Mouse (Mus musculus) embryonic facial prominence, embryonic 15.5 days (tissue): ENCODE data around the gene Fndc8. TPM values are rescaled to one million over a fixed set of nuclear protein-coding genes. Genes with fewer than 3 reads are reported as not detected.
"Not testable (repeated sequence)": the region's sequence is repeated elsewhere in the genome, so short reads cannot be mapped to it uniquely, and the experiment has no call there.

Source experiments
- ATAC-seq: fragments of 200-750 bp; cut with Nextera tagmentation; 2 replicates; pipeline ENCODE4 v1.8.0; 2017; ENCODE audit warnings: low read depth, moderate TSS enrichment; ENCODE audit not compliant: insufficient number of reproducible peaks, low FRiP score, low TSS enrichment
- H3K27ac ChIP-seq: fragments of 300-500 bp; sonication (generic); replicated peaks from 2 replicates; pipeline ENCODE4 v1.5.1; 2015; ENCODE audit warnings: mild to moderate bottlenecking, inconsistent platforms
- H3K27me3 ChIP-seq: fragments of 300-500 bp; sonication (generic); 2 replicates; pipeline ENCODE4 v1.6.1; 2015; ENCODE audit warnings: inconsistent platforms
- H3K36me3 ChIP-seq: fragments of 300-500 bp; sonication (generic); 2 replicates; pipeline ENCODE4 v1.6.1; 2015; ENCODE audit warnings: mild to moderate bottlenecking, inconsistent platforms
- H3K4me1 ChIP-seq: fragments of 300-500 bp; sonication (generic); 2 replicates; pipeline ENCODE4 v1.6.1; 2015; ENCODE audit warnings: inconsistent platforms
- H3K4me2 ChIP-seq: fragments of 300-500 bp; sonication (generic); replicated peaks from 2 replicates; pipeline ENCODE4 v1.6.1; 2015; ENCODE audit warnings: mild to moderate bottlenecking, inconsistent platforms
- H3K4me3 ChIP-seq: fragments of 300-500 bp; sonication (generic); replicated peaks from 2 replicates; pipeline ENCODE4 v1.5.1; 2015; ENCODE audit warnings: mild to moderate bottlenecking, inconsistent platforms
- H3K9ac ChIP-seq: fragments of 300-500 bp; sonication (generic); 2 replicates; pipeline ENCODE4 v1.6.1; 2015; ENCODE audit warnings: inconsistent platforms
- H3K9me3 ChIP-seq: fragments of 300-500 bp; sonication (generic); replicated peaks from 2 replicates; pipeline ENCODE4 v1.6.1; 2016; ENCODE audit warnings: inconsistent platforms
- WGBS: fragments of 180-500 bp; shearing (Covaris S2); methylation state at CpG from one replicate; pipeline ENCODE4 v1.1.7; 2015; 5-methylcytosine and 5-hydroxymethylcytosine counted together
- polyA plus RNA-seq: library from polyadenylated mRNA; unstranded; fragments of >200 nt; fragmentation: Nextera tagmentation; extraction: Ambion mirVana; gene quantifications from 2 replicates; pipeline ENCODE4 v1.2.1, GENCODE M21; 2015

Gene Fndc8
- polyA plus RNA-seq, 1 experiment from 2014 or later = 0.39 TPM

DNA sequence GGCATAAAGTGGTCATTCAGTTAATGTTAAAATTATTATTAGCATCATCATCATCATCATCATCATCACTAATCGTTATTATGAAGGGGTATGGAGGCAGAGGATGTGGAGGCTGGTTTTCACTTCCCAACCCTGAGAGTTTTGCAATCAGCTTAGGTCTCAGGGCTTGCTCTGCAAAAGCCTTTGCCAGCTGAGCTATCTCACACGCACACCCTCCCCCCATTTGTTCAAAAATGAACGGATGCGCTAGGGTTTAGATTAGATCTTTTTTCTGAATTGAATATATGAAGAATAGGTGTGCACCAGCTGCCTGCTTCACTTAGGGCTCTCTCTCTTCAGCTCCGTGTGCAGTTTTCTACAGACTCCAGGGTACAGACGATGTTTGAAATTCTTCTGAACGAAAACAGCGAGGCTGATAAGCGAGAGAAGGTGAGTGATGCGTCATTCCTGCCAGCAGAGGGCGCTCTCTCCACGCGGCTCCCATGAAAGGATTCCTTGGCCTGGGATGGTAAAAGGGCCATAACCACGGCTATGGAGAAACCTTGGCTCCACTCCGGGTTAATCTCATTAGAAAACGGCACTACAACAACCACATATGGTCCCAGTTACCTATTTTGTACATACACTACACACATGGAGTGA, 22.9 kb downstream of the Fndc8 start:
- 10% methylated on average over 16 of the region's 16 CpGs for WGBS
- no peak for ATAC-seq
- peaks cover 9% of the 10 kb centered on the region for H3K27me3 ChIP-seq
- no peaks in the 10 kb centered on the region for H3K4me1 ChIP-seq
- no peak overlapping the region for H3K4me3 ChIP-seq
- peak overlapping the region; percentile 29; the same call in 1 of the 2 replicates for H3K4me2 ChIP-seq
- no peaks in the 10 kb centered on the region for H3K36me3 ChIP-seq
- no peak overlapping the region for H3K27ac ChIP-seq
- no peak overlapping the region for H3K9ac ChIP-seq
- no peaks in the 10 kb centered on the region for H3K9me3 ChIP-seq

DNA sequence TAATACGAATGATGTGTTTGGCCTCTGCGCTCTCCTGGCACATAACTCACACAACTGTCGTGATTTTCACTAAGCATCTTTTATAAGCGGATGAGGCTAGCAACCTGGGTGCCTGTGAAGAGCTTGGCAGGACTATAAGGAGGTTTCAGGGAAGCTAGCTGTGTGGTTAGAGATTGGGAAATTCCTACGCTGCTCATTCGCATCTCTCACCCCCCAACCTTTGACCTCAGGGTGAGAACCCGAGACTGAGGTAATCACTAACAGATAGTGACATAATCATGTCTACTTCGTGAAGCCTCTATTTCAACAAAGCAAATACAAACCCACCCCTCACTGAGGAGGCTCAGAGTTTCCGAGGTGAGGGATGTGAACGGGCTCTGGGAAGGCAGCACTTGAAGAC, 28.8 kb downstream of the Fndc8 start:
- no peaks in the 10 kb centered on the region for H3K4me1 ChIP-seq
- no peaks in the 10 kb centered on the region for H3K9me3 ChIP-seq
- 42% methylated on average over 10 of the region's 10 CpGs for WGBS
- H3K9ac ChIP-seq = no peak overlapping the region
- H3K36me3 ChIP-seq = no peaks in the 10 kb centered on the region
- H3K4me3 ChIP-seq = no peak overlapping the region
- no peak overlapping the region for H3K4me2 ChIP-seq
- ATAC-seq = no peak
- no peak overlapping the region for H3K27ac ChIP-seq
- peaks cover 32% of the 10 kb centered on the region for H3K27me3 ChIP-seq

- whole genome bisulfite sequencing = 69% methylated on average over 4 of the region's 4 CpGs
Measured at GRCm38 (mm10) chr11:82921691-82922090, 29.8 kb downstream of the Fndc8 start.

DNA sequence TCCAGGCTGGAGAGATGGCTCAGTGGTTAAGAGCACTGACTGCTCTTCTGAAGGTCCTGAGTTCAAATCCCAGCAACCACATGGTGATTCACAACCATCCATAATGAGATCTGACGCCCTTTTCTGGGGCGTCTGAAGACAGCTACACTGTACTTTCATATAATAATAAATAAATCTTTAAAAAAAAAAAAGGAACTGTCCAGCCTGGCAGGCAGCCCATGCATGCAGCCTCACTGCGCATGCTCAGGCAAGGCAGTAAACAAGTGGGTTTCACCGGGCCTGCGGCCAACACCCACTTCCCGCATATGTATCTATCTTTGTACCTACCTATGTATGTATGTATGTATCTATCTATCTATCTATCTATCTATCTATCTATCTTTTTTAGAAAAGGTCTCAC, 32.0 kb downstream of the Fndc8 start:
- H3K4me2 ChIP-seq, H3K4me3 ChIP-seq, ATAC-seq, H3K9ac ChIP-seq, H3K4me1 ChIP-seq, H3K36me3 ChIP-seq, H3K9me3 ChIP-seq, H3K27ac ChIP-seq: not testable (repeated sequence)
- H3K27me3 ChIP-seq = peaks cover 53% of the 10 kb centered on the region
- 83% methylated on average over 6 of the region's 6 CpGs for WGBS

More at GRCm38 (mm10) chr11:82921691-82922090, 29.8 kb downstream of the Fndc8 start:
- no peak overlapping the region for H3K27ac ChIP-seq
- no peak overlapping the region for H3K4me3 ChIP-seq
- no peak overlapping the region for H3K9ac ChIP-seq
- H3K4me1 ChIP-seq = no peaks in the 10 kb centered on the region
- ATAC-seq = no peak
- no peaks in the 10 kb centered on the region for H3K36me3 ChIP-seq
- H3K27me3 ChIP-seq = peaks cover 40% of the 10 kb centered on the region
- no peaks in the 10 kb centered on the region for H3K9me3 ChIP-seq
- H3K4me2 ChIP-seq = no peak overlapping the region

DNA sequence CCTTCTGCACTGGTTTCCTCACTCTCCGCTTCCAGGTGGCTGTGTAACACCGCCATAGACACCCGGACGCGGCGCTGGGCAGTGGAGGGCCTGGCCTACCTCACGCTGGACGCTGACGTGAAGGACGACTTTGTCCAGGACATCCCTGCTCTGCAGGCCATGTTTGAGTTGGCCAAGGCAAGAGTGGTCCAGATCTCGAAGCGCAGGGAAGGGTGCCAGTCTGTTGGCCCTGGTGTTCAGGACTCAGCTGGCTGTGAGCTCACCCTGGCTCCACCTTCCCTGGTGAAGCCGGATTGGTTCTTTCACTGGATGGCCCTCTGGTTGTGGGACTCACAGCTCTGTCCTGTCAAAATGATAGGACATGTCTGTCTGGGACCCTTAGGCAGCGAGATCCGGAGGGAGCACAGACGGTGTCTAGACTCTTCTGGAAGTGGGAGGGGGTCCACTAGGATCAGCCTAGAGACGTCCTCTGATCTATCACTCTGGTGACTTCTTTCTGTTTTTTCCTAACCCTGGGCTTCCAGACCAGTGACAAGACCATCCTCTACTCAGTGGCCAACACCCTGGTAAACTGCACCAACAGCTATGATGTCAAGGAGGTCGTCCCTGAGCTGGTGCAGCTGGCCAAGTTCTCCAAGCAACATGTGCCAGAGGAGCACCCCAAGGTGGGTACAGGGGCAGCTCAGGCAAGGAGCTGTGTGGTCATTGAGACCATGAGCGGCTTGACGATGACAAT, 37.1 kb downstream of the Fndc8 start:
- H3K27me3 ChIP-seq = peaks cover 62% of the 10 kb centered on the region
- no peak overlapping the region for H3K9ac ChIP-seq
- H3K4me1 ChIP-seq = peaks cover 20% of the 10 kb centered on the region
- no peak overlapping the region for H3K4me2 ChIP-seq
- no peak overlapping the region for H3K4me3 ChIP-seq
- no peaks in the 10 kb centered on the region for H3K9me3 ChIP-seq
- WGBS = 30% methylated on average over 20 of the region's 20 CpGs
- no peaks in the 10 kb centered on the region for H3K36me3 ChIP-seq
- ATAC-seq = 0 out of 2 replicates have a peak, but pooled peaks have one; percentile 29
- H3K27ac ChIP-seq = no peak overlapping the region

GRCm38 (mm10) chr11:82929633-82929950, 37.7 kb downstream of the Fndc8 start:
- peaks cover 67% of the 10 kb centered on the region for H3K27me3 ChIP-seq
- H3K36me3 ChIP-seq = no peaks in the 10 kb centered on the region
- H3K27ac ChIP-seq = no peak overlapping the region
- H3K9ac ChIP-seq = no peak overlapping the region
- no peak overlapping the region for H3K4me2 ChIP-seq
- H3K4me3 ChIP-seq = no peak overlapping the region
- peaks cover 20% of the 10 kb centered on the region for H3K4me1 ChIP-seq
- no peaks in the 10 kb centered on the region for H3K9me3 ChIP-seq
- WGBS = 18% methylated on average over 3 of the region's 3 CpGs
- no peak for ATAC-seq

DNA sequence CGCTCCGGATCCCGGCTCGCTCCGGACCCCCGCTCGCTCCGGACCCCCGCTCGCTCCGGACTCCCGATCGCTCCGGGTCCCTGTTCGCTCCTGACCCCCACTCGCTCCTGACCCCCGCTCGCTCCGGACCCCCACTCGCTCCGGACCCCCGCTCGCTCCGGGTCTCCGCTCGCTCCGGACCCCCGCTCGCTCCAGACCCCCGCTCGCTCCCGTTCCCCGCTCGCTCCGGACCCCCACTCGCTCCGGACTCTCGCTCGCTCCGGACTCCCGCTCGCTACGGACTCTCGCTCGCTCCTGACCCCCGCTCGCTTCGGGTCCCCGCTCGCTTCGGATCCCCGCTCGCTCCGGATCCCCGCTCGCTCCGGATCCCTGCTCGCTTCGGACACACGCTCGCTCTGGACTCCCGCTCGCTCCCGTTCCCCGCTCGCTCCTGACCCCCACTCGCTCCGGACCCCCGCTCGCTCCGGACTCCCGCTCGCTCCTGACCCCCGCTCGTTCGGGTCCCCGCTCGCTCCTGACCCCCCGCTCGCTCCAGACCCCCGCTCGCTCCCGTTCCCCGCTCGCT, 38.5 kb downstream of the Fndc8 start:
- Histone ChIP-seq H3K4me3 (peak overlapping the region; percentile 47), H3K4me2 (peak overlapping the region; percentile 91), H3K4me1 (peaks cover 20% of the 10 kb centered on the region), H3K27me3 (peaks cover 65% of the 10 kb centered on the region)
- not testable (repeated sequence) for H3K36me3 ChIP-seq, H3K27ac ChIP-seq, ATAC-seq, H3K9ac ChIP-seq, H3K9me3 ChIP-seq
- WGBS = under 1% methylated on average over 83 of the region's 85 CpGs

- Histone ChIP-seq H3K27me3 (peaks cover 65% of the 10 kb centered on the region), H3K4me2 (peak overlapping the region; percentile 91), H3K4me1 (peaks cover 20% of the 10 kb centered on the region), H3K4me3 (peak overlapping the region; percentile 47), H3K9ac (0 out of 2 replicates have a peak overlapping the region, but pooled peaks have one; percentile 9)
- H3K27ac ChIP-seq, H3K36me3 ChIP-seq, ATAC-seq, H3K9me3 ChIP-seq: not testable (repeated sequence)
- WGBS = 2% methylated on average over 60 of the region's 63 CpGs
Measured at GRCm38 (mm10) chr11:82931161-82931560, 39.2 kb downstream of the Fndc8 start.

DNA sequence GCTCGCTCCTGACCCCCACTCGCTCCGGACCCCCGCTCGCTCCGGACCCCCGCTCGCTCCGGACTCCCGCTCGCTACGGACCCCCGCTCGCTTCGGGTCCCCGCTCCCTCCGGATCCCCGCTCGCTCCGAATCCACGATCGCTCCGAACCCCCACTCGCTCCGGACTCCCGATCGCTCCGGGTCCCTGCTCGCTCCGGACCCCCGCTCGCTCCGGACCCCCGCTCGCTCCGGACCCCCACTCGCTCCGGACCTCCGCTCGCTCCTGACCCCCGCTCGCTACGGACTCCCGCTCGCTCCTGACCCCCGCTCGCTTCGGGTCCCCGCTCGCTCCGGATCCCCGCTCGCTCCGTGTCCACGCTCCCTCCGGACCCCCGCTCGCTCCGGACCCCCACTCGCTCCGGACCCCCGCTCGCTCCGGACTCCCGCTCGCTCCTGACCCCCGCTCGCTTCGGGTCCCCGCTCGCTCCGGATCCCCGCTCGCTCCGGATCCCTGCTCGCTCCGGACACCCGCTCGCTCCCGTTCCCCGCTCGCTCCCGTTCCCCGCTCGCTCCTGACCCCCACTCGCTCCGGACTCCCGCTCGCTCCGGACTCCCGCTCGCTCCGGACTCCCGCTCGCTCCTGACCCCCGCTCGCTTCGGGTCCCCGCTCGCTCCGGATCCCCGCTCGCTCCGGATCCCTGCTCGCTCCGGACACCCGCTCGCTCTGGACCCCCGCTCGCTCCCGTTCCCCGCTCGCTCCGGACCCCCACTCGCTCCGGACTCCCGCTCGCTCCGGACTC, 39.9 kb downstream of the Fndc8 start:
- Histone ChIP-seq H3K4me2 (peak overlapping the region; percentile 91), H3K27me3 (peaks cover 66% of the 10 kb centered on the region), H3K4me1 (peaks cover 20% of the 10 kb centered on the region), H3K4me3 (peak overlapping the region; percentile 47), H3K9ac (0 out of 2 replicates have a peak overlapping the region, but pooled peaks have one; percentile 9)
- not testable (repeated sequence) for H3K36me3 ChIP-seq, ATAC-seq, H3K9me3 ChIP-seq, H3K27ac ChIP-seq
- 1% methylated on average over 99 of the region's 119 CpGs for WGBS

DNA sequence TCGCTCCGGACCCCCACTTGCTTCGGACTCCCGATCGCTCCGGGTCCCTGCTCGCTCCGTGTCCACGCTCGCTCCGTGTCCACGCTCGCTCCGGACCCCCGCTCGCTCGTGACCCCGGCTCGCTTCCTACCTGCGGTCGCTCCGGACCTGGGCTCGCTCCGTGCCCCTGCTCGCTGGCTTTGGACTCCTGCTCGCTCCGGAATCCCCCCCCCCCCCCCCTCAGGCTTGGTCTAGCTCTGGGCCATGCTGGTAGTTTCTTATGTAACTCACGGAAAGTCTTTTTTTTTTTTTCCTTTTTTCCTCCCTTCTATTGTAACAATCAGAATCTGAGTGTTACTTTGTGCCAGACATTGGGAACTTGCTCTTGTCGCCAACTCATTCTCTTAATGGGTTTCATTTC, 41.3 kb downstream of the Fndc8 start:
- peaks cover 20% of the 10 kb centered on the region for H3K4me1 ChIP-seq
- no peaks in the 10 kb centered on the region for H3K36me3 ChIP-seq
- no peak overlapping the region for H3K9ac ChIP-seq
- ATAC-seq = no peak
- 2% methylated on average over 29 of the region's 29 CpGs for WGBS
- no peak overlapping the region for H3K27ac ChIP-seq
- H3K9me3 ChIP-seq = no peaks in the 10 kb centered on the region
- H3K27me3 ChIP-seq = peaks cover 70% of the 10 kb centered on the region
- peak overlapping the region; percentile 47 for H3K4me3 ChIP-seq
- H3K4me2 ChIP-seq = peak overlapping the region; percentile 91

- Histone ChIP-seq H3K27me3 (peaks cover 22% of the 10 kb centered on the region), H3K9me3 (no peaks in the 10 kb centered on the region), H3K36me3 (no peaks in the 10 kb centered on the region), H3K4me1 (no peaks in the 10 kb centered on the region), H3K27ac (no peak overlapping the region), H3K4me3 (no peak overlapping the region), H3K4me2 (no peak overlapping the region), H3K9ac (no peak overlapping the region)
- no peak for ATAC-seq
- 27% methylated on average over 6 of the region's 6 CpGs for WGBS
Measured at GRCm38 (mm10) chr11:82943336-82943735, 51.4 kb downstream of the Fndc8 start.
